Mouse (Mus musculus) myocyte (in vitro differentiated cells): ENCODE data around the gene Gm21885. TPM values are rescaled to one million over a fixed set of nuclear protein-coding genes. Genes with fewer than 3 reads are reported as not detected.
A peak's percentile ranks its signal among the peaks of the same experiment; 100 is the strongest.

Experiments
- H3K27me3 ChIP-seq: one replicate; pipeline ENCODE4 v1.6.1; 2011; ENCODE audit not compliant: control insufficient read depth, insufficient read depth, insufficient read length
- H3K36me3 ChIP-seq: one replicate; pipeline ENCODE4 v1.6.1; 2011; ENCODE audit not compliant: control insufficient read depth, insufficient read depth
- H3K4me2 ChIP-seq: one replicate; pipeline ENCODE4 v1.6.1; 2011; ENCODE audit warnings: low read depth, control low read depth
- H3K4me3 ChIP-seq: one replicate; pipeline ENCODE4 v1.5.1; 2011; ENCODE audit warnings: mild to moderate bottlenecking, control low read depth, moderate library complexity
- H3K79me2 ChIP-seq: one replicate; pipeline ENCODE4 v1.6.1; 2011; ENCODE audit not compliant: control insufficient read depth, insufficient read depth
- H3ac ChIP-seq: one replicate; pipeline ENCODE4 v1.6.1; 2011; ENCODE audit not compliant: control insufficient read depth, insufficient read length
- CEBPB ChIP-seq: IDR thresholded peaks from 2 replicates; pipeline ENCODE4 v1.6.1; 2011; ENCODE audit warnings: mild to moderate bottlenecking, moderate library complexity; ENCODE audit not compliant: poor library complexity, insufficient read depth, severe bottlenecking
- E2F4 ChIP-seq: IDR thresholded peaks from one replicate; pipeline ENCODE4 v1.6.1; 2011; ENCODE audit warnings: mild to moderate bottlenecking, control low read depth, moderate library complexity; ENCODE audit not compliant: insufficient read depth
- MAX ChIP-seq: IDR thresholded peaks from one replicate; pipeline ENCODE4 v1.6.1; 2011; ENCODE audit warnings: low read depth, mild to moderate bottlenecking, control low read depth
- MYOD1 ChIP-seq, 3 experiments: IDR thresholded peaks; one replicate each; pipeline ENCODE4 v1.6.1; 2011; ENCODE audit warnings: control low read depth in 2 of 3, low read depth in 2 of 3, mild to moderate bottlenecking in 2 of 3, moderate library complexity in 1 of 3; ENCODE audit not compliant: insufficient read length in 2 of 3, control insufficient read depth in 1 of 3
- MYOG ChIP-seq, 3 experiments: IDR thresholded peaks; one replicate each; pipeline ENCODE4 v1.6.1; 2011; ENCODE audit warnings: control low read depth in 2 of 3, low read depth in 2 of 3, mild to moderate bottlenecking in 2 of 3; ENCODE audit not compliant: insufficient read length in 2 of 3, control insufficient read depth in 1 of 3, insufficient read depth in 1 of 3
- POLR2A ChIP-seq: IDR thresholded peaks from one replicate; pipeline ENCODE4 v1.6.1; 2011; ENCODE audit warnings: low read depth, mild to moderate bottlenecking, control low read depth, moderate library complexity; ENCODE audit not compliant: insufficient read length
- POLR2AphosphoS2 ChIP-seq: IDR thresholded peaks from one replicate; pipeline ENCODE4 v1.6.1; 2011; ENCODE audit warnings: low read depth, control low read depth; ENCODE audit not compliant: insufficient read length
- REST ChIP-seq: IDR thresholded peaks from one replicate; pipeline ENCODE4 v1.6.1; 2011; ENCODE audit warnings: mild to moderate bottlenecking, control low read depth, moderate library complexity; ENCODE audit not compliant: insufficient read depth, insufficient read length
- SRF ChIP-seq: IDR thresholded peaks from one replicate; pipeline ENCODE4 v1.6.1; 2011; ENCODE audit warnings: low read depth; ENCODE audit not compliant: control insufficient read depth, insufficient read length
- TCF12 ChIP-seq: IDR thresholded peaks from one replicate; pipeline ENCODE4 v1.6.1; 2011; ENCODE audit warnings: mild to moderate bottlenecking, control low read depth; ENCODE audit not compliant: poor library complexity, insufficient read depth, severe bottlenecking
- TCF3 ChIP-seq: IDR thresholded peaks from one replicate; pipeline ENCODE4 v1.6.1; 2011; ENCODE audit warnings: low read depth, control low read depth; ENCODE audit not compliant: insufficient read length
- USF1 ChIP-seq: IDR thresholded peaks from one replicate; pipeline ENCODE4 v1.6.1; 2011; ENCODE audit warnings: low read depth, mild to moderate bottlenecking, control low read depth, moderate library complexity
- polyA plus RNA-seq: library from polyadenylated mRNA; unstranded; fragments of >200 nt; fragmentation: generic; extraction: Trizol; gene quantifications from one replicate; pipeline ENCODE4 v1.2.1, GENCODE M21; 2012; ENCODE audit warnings: missing spikeins

Gene Gm21885
- polyA plus RNA-seq, 1 experiment = not detected

- H3K79me2 ChIP-seq = peaks cover 48% of the 10 kb centered on the region
- H3ac ChIP-seq = no peak overlapping the region
- H3K36me3 ChIP-seq = peaks cover 12% of the 10 kb centered on the region
- H3K27me3 ChIP-seq = no peaks in the 10 kb centered on the region
- TF ChIP-seq CEBPB (no peak), MYOD1 (IDR thresholded peaks at IDR 0.05; ENCODE audit: control insufficient read depth in 1 of 3, insufficient read length in 2 of 3, low read depth in 2 of 3) (no peak), MYOG (IDR thresholded peaks at IDR 0.05; ENCODE audit: control insufficient read depth in 1 of 3, insufficient read depth in 1 of 3, insufficient read length in 2 of 3, low read depth in 2 of 3) (no peak), USF1 (no peak), TCF3 (no peak), TCF12 (no peak), POLR2AphosphoS2 (no peak), SRF (no peak), E2F4 (no peak), MAX (no peak), REST (no peak), POLR2A (no peak)
- no peak overlapping the region for H3K4me2 ChIP-seq
- H3K4me3 ChIP-seq = no peak overlapping the region
These were observed 48.5 kb downstream of the Gm21885 start for GRCm38 (mm10) chr11:94330211-94330610.

GRCm38 (mm10) chr11:94332726-94333125 lies 51.1 kb downstream of the Gm21885 start:
- TF ChIP-seq POLR2A (no peak), TCF12 (no peak), SRF (no peak), CEBPB (no peak), MYOG (IDR thresholded peaks at IDR 0.05; ENCODE audit: control insufficient read depth in 1 of 3, insufficient read depth in 1 of 3, insufficient read length in 2 of 3, low read depth in 2 of 3) (no peak), MAX (no peak), USF1 (no peak), POLR2AphosphoS2 (no peak), E2F4 (no peak), MYOD1 (IDR thresholded peaks at IDR 0.05; ENCODE audit: control insufficient read depth in 1 of 3, insufficient read length in 2 of 3, low read depth in 2 of 3) (no peak), REST (no peak), TCF3 (no peak)
- peaks cover 16% of the 10 kb centered on the region for H3K36me3 ChIP-seq
- no peak overlapping the region for H3K4me2 ChIP-seq
- H3ac ChIP-seq = no peak overlapping the region
- H3K4me3 ChIP-seq = no peak overlapping the region
- H3K27me3 ChIP-seq = no peaks in the 10 kb centered on the region
- peaks cover 48% of the 10 kb centered on the region for H3K79me2 ChIP-seq

- Histone ChIP-seq H3K36me3 (peaks cover 32% of the 10 kb centered on the region), H3K4me2 (peak overlapping the region; percentile 8)
These were observed 52.8 kb downstream of the Gm21885 start for GRCm38 (mm10) chr11:94334386-94334968.

More at GRCm38 (mm10) chr11:94334386-94334968, 52.8 kb downstream of the Gm21885 start:
- no peak overlapping the region for H3K4me3 ChIP-seq
- H3ac ChIP-seq = no peak overlapping the region
- peaks cover 36% of the 10 kb centered on the region for H3K79me2 ChIP-seq
- no peaks in the 10 kb centered on the region for H3K27me3 ChIP-seq
- no peak for TF ChIP-seq TCF12
- TF ChIP-seq MYOD1 (IDR thresholded peaks at IDR 0.05; ENCODE audit: control insufficient read depth in 1 of 3, insufficient read length in 2 of 3, low read depth in 2 of 3) = peak; percentile 70 to 90 (median 83)

Other genes with a start within 250 kb of the Gm21885 start
- 32.8 TPM for gene Tob1, start 70.4 kb upstream of the Gm21885 start, polyA plus RNA-seq
- 0.80 TPM for gene Wfikkn2, start 35.9 kb upstream of the Gm21885 start, polyA plus RNA-seq
- gene Luc7l3, start 40.1 kb downstream of the Gm21885 start, polyA plus RNA-seq = 15.4 TPM
- gene Ankrd40, start 46.1 kb downstream of the Gm21885 start, polyA plus RNA-seq = 105 TPM
- not detected for gene Abcc3, start 111.1 kb downstream of the Gm21885 start, polyA plus RNA-seq
- 0.05 TPM for gene Cacna1g, start 192.3 kb downstream of the Gm21885 start, polyA plus RNA-seq
- gene Spata20, start 204.3 kb downstream of the Gm21885 start, polyA plus RNA-seq = not detected
- gene Epn3, start 218.1 kb downstream of the Gm21885 start, polyA plus RNA-seq = 0.05 TPM
- gene Mycbpap, start 239.9 kb downstream of the Gm21885 start, polyA plus RNA-seq = 0.02 TPM